Mouse (Mus musculus) MEL (cell line): ENCODE measurements around the gene Scamp1. TPM values are rescaled to one million over a fixed set of nuclear protein-coding genes. Genes with fewer than 3 reads are reported as not detected.

Experiments used
- DNase-seq: peaks from one replicate; pipeline ENCODE4 v3.0.0; 2011; ENCODE audit warnings: low read depth, low spot score
- H3K27ac ChIP-seq: 2 replicates; pipeline ENCODE4 v1.5.1; 2012; ENCODE audit warnings: low read depth, mild to moderate bottlenecking, control low read depth, low read length, moderate library complexity; ENCODE audit not compliant: control insufficient read depth
- H3K27me3 ChIP-seq, 2 experiments: fragments of 150-350 bp in 1 of 2; sonication (generic) in 1 of 2; 2 replicates each; pipeline ENCODE4 v1.6.1; 2012; ENCODE audit warnings: low read length in 2 of 2, mild to moderate bottlenecking in 2 of 2, improper control_type of control experiment in 1 of 2, moderate library complexity in 1 of 2; ENCODE audit not compliant: insufficient read depth in 2 of 2, control insufficient read depth in 1 of 2
- H3K36me3 ChIP-seq, 2 experiments: 2 replicates each; pipeline ENCODE4 v1.6.1; 2012 to 2014; ENCODE audit warnings: low read length in 2 of 2, improper control_type of control experiment in 1 of 2, inconsistent platforms in 1 of 2, mild to moderate bottlenecking in 1 of 2; ENCODE audit not compliant: insufficient read depth in 2 of 2, control insufficient read depth in 1 of 2
- H3K4me1 ChIP-seq, 2 experiments: fragments of 150-350 bp in 1 of 2; sonication (generic) in 1 of 2; 2 replicates each; pipeline ENCODE4 v1.6.1; 2012; ENCODE audit warnings: low read length in 2 of 2, improper control_type of control experiment in 1 of 2, mild to moderate bottlenecking in 1 of 2; ENCODE audit not compliant: insufficient read depth in 2 of 2, control insufficient read depth in 1 of 2
- H3K4me3 ChIP-seq, 2 experiments: fragments of 150-350 bp in 1 of 2; sonication (generic) in 1 of 2; 2 replicates each; pipeline ENCODE4 v1.5.1; 2012; ENCODE audit warnings: low read depth in 2 of 2, low read length in 2 of 2, mild to moderate bottlenecking in 2 of 2, moderate library complexity in 2 of 2, control low read depth in 1 of 2, improper control_type of control experiment in 1 of 2; ENCODE audit not compliant: control insufficient read depth in 1 of 2, insufficient read depth in 1 of 2
- H3K79me2 ChIP-seq: 2 replicates; pipeline ENCODE4 v1.6.1; 2012; ENCODE audit warnings: mild to moderate bottlenecking, low read length, moderate library complexity; ENCODE audit not compliant: control insufficient read depth, poor library complexity, insufficient read depth
- H3K9ac ChIP-seq: 2 replicates; pipeline ENCODE4 v1.6.1; 2012; ENCODE audit warnings: low read depth, mild to moderate bottlenecking, control low read depth, low read length, moderate library complexity; ENCODE audit not compliant: control insufficient read depth, poor library complexity, severe bottlenecking
- H3K9me3 ChIP-seq: fragments of 150-350 bp; sonication (generic); replicated peaks from 2 replicates; pipeline ENCODE4 v1.6.1; 2012; ENCODE audit warnings: mild to moderate bottlenecking, low read length, improper control_type of control experiment, moderate library complexity; ENCODE audit not compliant: insufficient read depth
- BHLHE40 ChIP-seq: IDR thresholded peaks from 2 replicates; pipeline ENCODE4 v1.6.1; 2012; ENCODE audit warnings: low read depth, mild to moderate bottlenecking, inconsistent platforms, low read length, improper control_type of control experiment, borderline replicate concordance
- ELF1 ChIP-seq: IDR thresholded peaks from 2 replicates; pipeline ENCODE4 v1.6.1; 2014; ENCODE audit warnings: low read depth, mild to moderate bottlenecking, inconsistent platforms, low read length, improper control_type of control experiment, moderate library complexity
- ETS1 ChIP-seq: IDR thresholded peaks from 2 replicates; pipeline ENCODE4 v1.6.1; 2012; ENCODE audit warnings: low read depth, mild to moderate bottlenecking, inconsistent platforms, low read length, improper control_type of control experiment, moderate library complexity
- KAT2A ChIP-seq: conservative IDR thresholded peaks from 2 replicates; pipeline ENCODE4 v1.6.1; 2012; ENCODE audit warnings: low read depth, low read length, improper control_type of control experiment, inconsistent platforms
- MAFK ChIP-seq: IDR thresholded peaks from 2 replicates; pipeline ENCODE4 v1.6.1; 2011; ENCODE audit warnings: low read depth, mild to moderate bottlenecking, low read length, improper control_type of control experiment, borderline replicate concordance
- MAZ ChIP-seq: IDR thresholded peaks from 2 replicates; pipeline ENCODE4 v1.6.1; 2012; ENCODE audit warnings: low read depth, mild to moderate bottlenecking, inconsistent platforms, low read length, improper control_type of control experiment
- MXI1 ChIP-seq: IDR thresholded peaks from 2 replicates; pipeline ENCODE4 v1.6.1; 2011; ENCODE audit warnings: mild to moderate bottlenecking, low read depth, low read length, improper control_type of control experiment
- MYC ChIP-seq: IDR thresholded peaks from 2 replicates; pipeline ENCODE4 v1.6.1; 2011; ENCODE audit warnings: low read depth, mild to moderate bottlenecking, low read length, improper control_type of control experiment, moderate library complexity
- NRF1 ChIP-seq: IDR thresholded peaks from 2 replicates; pipeline ENCODE4 v1.6.1; 2014; ENCODE audit warnings: low read depth, mild to moderate bottlenecking, inconsistent platforms, low read length, improper control_type of control experiment, moderate library complexity; ENCODE audit not compliant: poor library complexity, insufficient read depth, severe bottlenecking
- POLR2A ChIP-seq, 2 experiments: IDR thresholded peaks; 2 replicates each; pipeline ENCODE4 v1.6.1; 2011 to 2012; ENCODE audit warnings: low read length in 2 of 2, mild to moderate bottlenecking in 2 of 2, control low read depth in 1 of 2, improper control_type of control experiment in 1 of 2, low read depth in 1 of 2, moderate library complexity in 1 of 2; ENCODE audit not compliant: control insufficient read depth in 1 of 2, insufficient read depth in 1 of 2, poor library complexity in 1 of 2
- POLR2AphosphoS5 ChIP-seq: IDR thresholded peaks from 2 replicates; pipeline ENCODE4 v1.6.1; 2012; ENCODE audit warnings: low read depth, borderline replicate concordance, mild to moderate bottlenecking, inconsistent platforms, low read length, moderate library complexity, mixed read lengths
- RAD21 ChIP-seq: IDR thresholded peaks from 2 replicates; pipeline ENCODE4 v1.6.1; 2011; ENCODE audit warnings: mild to moderate bottlenecking, low read depth, low read length, improper control_type of control experiment
- SMC3 ChIP-seq: IDR thresholded peaks from 2 replicates; pipeline ENCODE4 v1.6.1; 2011; ENCODE audit warnings: low read depth, low read length, improper control_type of control experiment
- TCF12 ChIP-seq: IDR thresholded peaks from 2 replicates; pipeline ENCODE4 v1.6.1; 2014; ENCODE audit warnings: low read depth, mild to moderate bottlenecking, inconsistent platforms, low read length, improper control_type of control experiment, moderate library complexity
- USF1 ChIP-seq: IDR thresholded peaks from 2 replicates; pipeline ENCODE4 v1.6.1; 2014; ENCODE audit warnings: low read depth, mild to moderate bottlenecking, inconsistent platforms, low read length, improper control_type of control experiment, moderate library complexity
- USF2 ChIP-seq, 2 experiments: IDR thresholded peaks; 2 replicates each; pipeline ENCODE4 v1.6.1; 2011 to 2012; ENCODE audit warnings: improper control_type of control experiment in 2 of 2, low read length in 2 of 2, borderline replicate concordance in 1 of 2, inconsistent platforms in 1 of 2, low read depth in 1 of 2, mild to moderate bottlenecking in 1 of 2; ENCODE audit not compliant: insufficient read depth in 1 of 2
- ZC3H11A ChIP-seq: IDR thresholded peaks from 2 replicates; pipeline ENCODE4 v1.6.1; 2012; ENCODE audit warnings: low read depth, mild to moderate bottlenecking, inconsistent platforms, low read length, improper control_type of control experiment
- ZKSCAN1 ChIP-seq: IDR thresholded peaks from 2 replicates; pipeline ENCODE4 v1.6.1; 2012; ENCODE audit warnings: low read depth, mild to moderate bottlenecking, inconsistent platforms, low read length, improper control_type of control experiment, moderate library complexity
- ZNF384 ChIP-seq: IDR thresholded peaks from 2 replicates; pipeline ENCODE4 v1.6.1; 2012; ENCODE audit warnings: low read depth, mild to moderate bottlenecking, inconsistent platforms, low read length, improper control_type of control experiment
- polyA plus RNA-seq, 2 experiments: library from polyadenylated mRNA; stranded (reverse) in 1 of 2; unstranded in 1 of 2; fragments of >175 nt in 1 of 2; fragments of >200 nt in 1 of 2; gene quantifications; 2 replicates each; pipeline versions ENCODE4 v1.2.1 to v1.2.4; 2012; ENCODE audit warnings: low replicate concordance in 2 of 2, low read depth in 1 of 2; ENCODE audit not compliant: insufficient read length in 2 of 2, insufficient read depth in 1 of 2, missing spikeins in 1 of 2
- total RNA-seq: library from RNA; depleted of rRNA; stranded (reverse); fragments of 300-350 nt; gene quantifications from 2 replicates; pipeline ENCODE4 v1.2.3, GENCODE M21; 2012

Gene Scamp1
- total and polyA plus RNA-seq, 3 experiments = 0.03 TPM; not detected in 2

DNA sequence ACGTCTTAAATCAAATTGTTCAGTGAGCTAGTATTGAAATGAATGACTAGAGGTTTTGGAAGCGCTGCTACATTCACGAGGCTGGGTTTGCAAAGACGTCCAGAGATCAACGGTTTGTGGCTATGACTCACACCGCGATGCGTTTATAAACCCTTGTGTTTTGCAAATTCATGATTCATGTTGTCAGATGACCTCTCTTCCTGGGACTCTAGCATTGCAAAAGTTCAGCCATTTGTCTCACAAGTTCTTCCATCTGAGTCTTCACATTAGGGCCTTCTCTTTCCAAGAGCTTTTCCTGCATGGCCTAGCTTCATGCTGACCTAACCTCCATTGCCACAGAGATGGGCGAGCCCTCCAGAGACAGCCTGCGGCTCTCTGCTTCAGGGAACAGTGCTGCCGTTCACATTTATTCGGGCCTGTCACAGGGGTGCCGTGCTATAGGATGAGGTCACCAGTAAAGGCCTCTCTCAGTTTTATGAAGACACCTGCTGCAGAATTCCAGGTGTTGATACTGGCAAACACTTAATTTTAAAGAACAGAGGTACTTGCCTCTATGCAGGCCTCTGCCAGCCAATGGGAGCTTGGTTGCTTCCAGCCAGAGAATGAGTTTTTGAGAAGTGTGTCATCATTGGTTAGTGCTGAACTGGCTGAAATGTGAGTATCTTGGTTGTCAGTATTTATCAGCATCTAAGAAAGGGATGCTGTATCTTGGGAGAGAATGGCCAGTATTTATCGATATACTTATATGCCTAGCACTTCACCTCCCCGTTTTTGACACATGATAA is 131.0 kb downstream of the Scamp1 start:
- H3K36me3 ChIP-seq = no peaks in the 10 kb centered on the region
- peak overlapping the region; percentile 42 for H3K27ac ChIP-seq
- no peak overlapping the region for H3K4me3 ChIP-seq
- TF ChIP-seq ETS1 (no peak; the same call in 1 of the 2 replicates), MYC (no peak), USF2 (IDR thresholded peaks at IDR 0.05; ENCODE audit: borderline replicate concordance in 1 of 2, insufficient read depth in 1 of 2, low read depth in 1 of 2, low read length in 2 of 2) (no peak), NRF1 (no peak), ZC3H11A (no peak), KAT2A (no peak), POLR2AphosphoS5 (no peak), BHLHE40 (no peak), ELF1 (no peak), RAD21 (no peak), ZKSCAN1 (no peak), TCF12 (no peak), MXI1 (no peak)
- no peaks in the 10 kb centered on the region for H3K4me1 ChIP-seq
- no peaks in the 10 kb centered on the region for H3K9me3 ChIP-seq
- no peaks in the 10 kb centered on the region for H3K79me2 ChIP-seq
- DNase-seq = peak; percentile 50
- H3K9ac ChIP-seq = no peak overlapping the region
- H3K27me3 ChIP-seq = no peaks in the 10 kb centered on the region; a peak in 1 of 4 replicates

DNA sequence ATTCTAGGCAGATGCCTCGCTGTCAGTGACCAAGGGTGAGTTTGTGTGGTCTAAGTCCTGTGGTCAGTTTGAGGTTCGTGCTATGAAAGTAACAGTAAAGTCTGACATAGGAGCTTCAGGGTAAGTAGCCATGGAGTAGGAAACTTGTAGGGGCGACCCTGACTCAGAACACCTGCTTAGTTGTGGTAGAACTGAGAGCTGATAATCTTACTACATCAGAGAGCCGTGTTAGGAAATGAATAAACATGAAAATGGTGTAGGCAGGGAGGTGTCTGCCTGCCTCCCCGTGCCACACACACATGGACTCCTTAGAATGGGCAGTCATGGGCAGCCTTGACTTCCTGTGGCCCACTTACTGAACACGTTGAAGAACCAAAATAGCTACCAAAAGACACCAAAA is 132.0 kb downstream of the Scamp1 start:
- Histone ChIP-seq H3K36me3 (no peaks in the 10 kb centered on the region), H3K4me3 (no peak overlapping the region), H3K9me3 (no peaks in the 10 kb centered on the region), H3K79me2 (no peaks in the 10 kb centered on the region), H3K27ac (no peak overlapping the region), H3K4me1 (no peaks in the 10 kb centered on the region), H3K27me3 (no peaks in the 10 kb centered on the region; a peak in 1 of 4 replicates)
- TF ChIP-seq ZNF384 (no peak), USF1 (no peak), MAZ (no peak), POLR2A (IDR thresholded peaks at IDR 0.05; ENCODE audit: control insufficient read depth in 1 of 2, insufficient read depth in 1 of 2, low read depth in 1 of 2, low read length in 2 of 2, poor library complexity in 1 of 2) (no peak), TCF12 (no peak), SMC3 (no peak), MAFK (no peak), BHLHE40 (no peak)
- TF ChIP-seq, all 39 proteins: peak for 0
- H3K9ac ChIP-seq = no peak overlapping the region
- no peak for DNase-seq
